Mouse (Mus musculus): Measurements from ENCODE around the gene Pard3b.

The Pard3b gene

GRCm38 (mm10) chr1:62070617-62071016 lies 432.0 kb downstream of the Pard3b start:
- DNase-seq (ENCODE audit: extremely low read depth, low read depth, low spot score), result no peak

DNA sequence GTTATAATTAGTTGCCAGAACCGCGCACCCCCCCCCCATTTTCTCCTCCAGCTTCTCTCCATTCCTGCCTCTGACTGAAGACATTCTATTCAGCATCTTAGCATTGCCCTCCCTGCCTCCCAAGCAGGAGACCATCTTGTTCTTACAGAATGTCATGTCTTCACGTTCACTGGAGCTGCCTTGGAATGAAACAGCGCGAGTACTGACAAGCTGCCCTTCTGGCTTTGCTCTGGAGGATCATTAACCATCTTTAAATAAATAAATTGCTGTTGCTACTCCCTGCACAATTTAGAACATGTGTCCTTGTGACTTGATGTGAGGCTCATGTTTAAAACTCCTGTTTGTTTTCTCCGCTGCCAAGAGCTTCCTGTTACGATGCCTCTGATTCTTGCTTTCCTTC lies 432.5 kb downstream of the Pard3b start:
- DNase-seq (ENCODE audit: extremely low read depth, low read depth, low spot score), result no peak

DNA sequence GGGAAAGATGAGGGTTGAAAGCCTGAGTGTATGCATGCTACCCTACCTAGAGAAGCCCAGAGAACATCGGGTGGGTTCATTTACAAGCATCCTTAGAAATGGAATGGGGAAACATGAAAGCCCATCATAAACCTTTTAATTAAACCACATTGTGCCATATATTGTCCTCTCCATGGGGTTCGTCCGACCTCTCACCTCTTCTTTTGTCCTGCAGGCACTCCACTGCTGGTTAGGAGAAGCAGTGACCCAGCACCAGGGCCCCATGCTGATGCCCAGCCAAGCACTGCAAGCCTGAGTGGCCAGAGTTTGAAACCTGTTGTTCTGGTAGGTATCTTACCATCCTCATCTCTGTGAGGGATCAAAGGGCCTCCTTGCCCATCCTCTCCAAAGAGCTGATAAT lies 437.5 kb downstream of the Pard3b start:
- no peak for DNase-seq (ENCODE audit: extremely low read depth, low read depth, low spot score)

DNA sequence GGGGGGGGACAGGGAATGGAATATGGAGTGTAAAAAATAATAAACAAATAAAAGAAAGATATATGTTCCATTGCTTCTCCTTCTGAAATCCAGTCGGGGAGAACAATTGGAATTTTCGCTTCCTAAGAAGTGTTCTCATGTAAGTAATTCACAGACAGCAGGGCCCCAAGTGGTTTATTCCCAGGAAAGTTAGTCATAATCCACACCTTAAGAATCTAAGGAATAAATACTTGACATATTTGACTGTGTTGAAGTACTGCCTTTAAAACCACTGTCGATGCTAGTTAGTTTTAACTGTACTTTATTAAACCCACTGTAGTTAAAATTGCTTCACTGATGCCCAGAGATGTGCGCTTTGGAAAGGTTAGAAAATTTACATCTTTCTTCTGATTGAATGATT lies 442.5 kb downstream of the Pard3b start:
- no peak for DNase-seq (ENCODE audit: extremely low read depth, low read depth, low spot score)

- no peak for DNase-seq (ENCODE audit: extremely low read depth, low read depth, low spot score)
Measured at GRCm38 (mm10) chr1:62085995-62086394, 447.4 kb downstream of the Pard3b start.

DNA sequence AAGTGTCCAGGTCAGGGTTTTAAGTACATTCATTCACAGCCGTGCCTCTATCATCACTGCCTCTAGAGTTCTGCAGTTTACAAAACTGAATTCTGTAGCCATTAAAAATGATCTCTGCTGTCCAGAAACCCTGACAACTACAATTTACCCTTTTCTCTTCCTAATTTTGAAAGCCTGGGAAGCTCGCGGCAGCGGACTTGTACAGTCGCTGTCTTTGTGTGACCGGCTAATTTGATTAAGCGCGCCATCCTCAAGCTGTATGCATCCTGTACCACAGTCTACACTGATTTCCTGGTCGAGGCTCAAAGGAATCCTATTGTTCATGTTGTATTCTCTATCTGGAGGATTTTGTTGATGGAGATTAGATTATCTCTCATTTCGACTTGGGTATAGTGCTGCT lies 448.8 kb downstream of the Pard3b start:
- no peak for DNase-seq (ENCODE audit: extremely low read depth, low read depth, low spot score)

- no peak for DNase-seq (ENCODE audit: extremely low read depth, low read depth, low spot score)
Measured at GRCm38 (mm10) chr1:62094885-62095284, 456.3 kb downstream of the Pard3b start.

- no peak for DNase-seq (ENCODE audit: extremely low read depth, low read depth, low spot score)
Measured at GRCm38 (mm10) chr1:62122426-62122825, 483.8 kb downstream of the Pard3b start.

DNA sequence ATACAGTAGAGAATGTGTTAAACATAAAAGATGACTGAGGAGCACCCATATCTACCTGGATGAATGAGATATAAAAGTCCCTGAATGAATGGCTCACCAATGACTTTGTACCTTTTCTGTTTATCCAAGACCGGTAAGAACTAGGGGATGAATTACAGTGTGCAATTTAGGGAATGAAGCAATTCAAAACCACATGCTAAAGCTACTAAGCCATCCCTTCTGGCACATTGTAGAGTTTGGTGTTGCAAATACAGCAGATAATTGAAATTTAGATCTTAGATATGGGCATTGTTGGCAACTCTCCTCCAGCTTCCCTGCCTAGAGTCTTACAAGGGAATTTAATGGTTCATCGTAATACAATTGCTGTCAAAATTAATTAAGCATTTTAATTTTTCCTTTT lies 490.6 kb downstream of the Pard3b start:
- DNase-seq (ENCODE audit: extremely low read depth, low read depth, low spot score), result peak; percentile 64

- no peak for DNase-seq (ENCODE audit: extremely low read depth, low read depth, low spot score)
Measured at GRCm38 (mm10) chr1:62148134-62148533, 509.5 kb downstream of the Pard3b start.

DNA sequence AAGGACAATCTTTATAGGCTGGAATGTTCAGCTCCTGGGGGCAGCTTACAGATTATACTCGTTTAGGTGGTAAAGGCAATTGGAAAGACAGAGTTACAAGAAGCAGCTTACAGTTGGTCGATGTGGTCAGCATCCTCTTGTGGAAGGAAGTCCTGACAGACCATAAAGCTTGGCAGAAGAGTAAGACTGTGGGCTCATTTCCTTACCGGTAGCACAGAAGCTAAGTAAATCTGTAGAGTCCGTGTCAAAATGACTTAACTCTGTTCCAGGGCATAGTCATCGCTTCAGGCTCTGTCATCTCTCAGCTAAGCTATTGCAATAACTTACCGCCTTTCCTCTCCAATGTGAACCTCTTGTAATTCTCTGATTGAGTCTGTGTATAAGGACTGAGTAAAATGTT lies 510.2 kb downstream of the Pard3b start:
- no peak for DNase-seq (ENCODE audit: extremely low read depth, low read depth, low spot score)

DNA sequence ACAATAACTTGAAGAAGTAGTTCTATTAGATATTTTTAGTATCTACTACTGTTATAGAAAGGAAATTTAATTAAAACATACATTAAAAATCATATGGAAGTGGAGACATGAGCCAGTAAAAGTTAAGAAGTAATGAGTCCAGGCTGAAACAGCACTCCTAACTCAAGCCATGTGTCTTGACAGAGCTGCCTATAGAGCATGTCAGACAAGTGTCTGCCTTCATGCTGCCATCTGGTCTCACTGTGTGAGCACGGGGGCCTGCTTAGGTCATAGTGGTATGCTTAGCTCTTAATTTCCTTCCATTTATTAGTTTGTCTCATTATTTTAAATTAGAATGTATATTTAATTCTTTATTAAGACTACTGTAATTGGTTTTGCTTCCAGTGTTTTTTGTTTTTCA lies 517.3 kb downstream of the Pard3b start:
- no peak for DNase-seq (ENCODE audit: extremely low read depth, low read depth, low spot score)

DNA sequence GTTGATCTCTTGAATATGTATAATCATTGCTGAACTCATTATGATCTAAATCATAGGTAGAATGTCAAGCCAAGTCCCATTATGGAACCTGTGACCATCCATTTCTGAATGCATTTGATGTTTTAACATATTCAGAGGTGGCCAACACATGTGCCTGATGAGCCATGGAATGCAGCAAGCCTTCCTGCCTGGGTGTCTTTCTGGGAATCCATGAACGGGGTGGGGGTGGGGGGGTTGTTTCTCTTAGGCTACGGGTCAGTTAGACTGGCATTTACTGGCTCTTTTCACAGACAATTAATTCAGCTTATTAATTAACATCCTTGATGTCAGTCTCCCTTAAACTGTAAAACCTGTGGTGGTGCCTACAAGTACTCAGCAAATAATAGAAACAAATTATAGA lies 521.0 kb downstream of the Pard3b start:
- DNase-seq (ENCODE audit: extremely low read depth, low read depth, low spot score), result no peak

- no peak for DNase-seq (ENCODE audit: extremely low read depth, low read depth, low spot score)
Measured at GRCm38 (mm10) chr1:62175013-62175640, 536.5 kb downstream of the Pard3b start.

GRCm38 (mm10) chr1:62181638-62182037 lies 543.0 kb downstream of the Pard3b start:
- no peak for DNase-seq (ENCODE audit: extremely low read depth, low read depth, low spot score)

GRCm38 (mm10) chr1:62182634-62183033 lies 544.0 kb downstream of the Pard3b start:
- no peak for DNase-seq (ENCODE audit: extremely low read depth, low read depth, low spot score)

- DNase-seq (ENCODE audit: extremely low read depth, low read depth, low spot score), result no peak
Measured at GRCm38 (mm10) chr1:62190786-62191185, 552.2 kb downstream of the Pard3b start.

- DNase-seq (ENCODE audit: extremely low read depth, low read depth, low spot score), result no peak
Measured at GRCm38 (mm10) chr1:62197515-62197914, 558.9 kb downstream of the Pard3b start.

- DNase-seq (ENCODE audit: extremely low read depth, low read depth, low spot score), result no peak
Measured at GRCm38 (mm10) chr1:62200919-62201318, 562.3 kb downstream of the Pard3b start.

DNA sequence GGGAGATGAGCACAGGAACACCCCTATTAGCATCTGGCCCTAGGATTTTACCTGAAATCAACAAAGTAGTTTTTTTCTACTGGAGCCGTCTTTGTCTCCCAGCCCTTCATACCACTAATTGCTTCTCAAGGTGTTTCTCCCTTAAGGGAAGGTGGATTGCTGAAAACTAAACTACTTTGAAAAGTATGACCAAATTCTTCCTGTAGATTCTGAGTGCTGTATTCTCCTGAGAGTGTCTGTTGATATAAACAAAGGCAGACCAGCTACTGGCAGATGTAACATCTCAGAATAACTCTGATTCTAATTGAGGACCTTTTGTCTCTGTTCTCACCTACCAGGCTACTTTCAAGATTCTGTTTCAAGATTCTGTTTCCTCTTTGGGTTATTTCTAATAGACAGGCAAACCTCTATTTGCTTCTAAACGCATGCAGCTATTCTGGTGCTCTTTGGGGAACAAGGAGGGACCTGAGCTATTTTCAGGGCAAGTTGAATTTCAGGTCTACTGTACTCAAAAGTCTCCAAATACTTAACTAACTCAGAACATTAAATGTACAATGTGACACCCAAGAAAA lies 563.1 kb downstream of the Pard3b start:
- DNase-seq (ENCODE audit: extremely low read depth, low read depth, low spot score), result no peak

- DNase-seq (ENCODE audit: extremely low read depth, low read depth, low spot score), result no peak
Measured at GRCm38 (mm10) chr1:62213285-62213684, 574.7 kb downstream of the Pard3b start.

GRCm38 (mm10) chr1:62215842-62216241 lies 577.2 kb downstream of the Pard3b start:
- DNase-seq (ENCODE audit: extremely low read depth, low read depth, low spot score), result no peak

- no peak for DNase-seq (ENCODE audit: extremely low read depth, low read depth, low spot score)
Measured at GRCm38 (mm10) chr1:62216568-62216967, 577.9 kb downstream of the Pard3b start.
